Mouse (Mus musculus): ENCODE results near the gene Fcgr1. TPM values are rescaled to one million over a fixed set of nuclear protein-coding genes. Genes with fewer than 3 reads are reported as not detected.

Fcgr1 gene
- total RNA-seq, 2 experiments from 2014 or later: 4.5 to 10.8 TPM

GRCm38 (mm10) chr3:96236834-96237334 is 56.9 kb downstream of the Fcgr1 start:
- ATAC-seq (replicated peaks; ENCODE audit: low FRiP score, poor library complexity, severe bottlenecking): no peak

- no peak for ATAC-seq (replicated peaks; ENCODE audit: low FRiP score, poor library complexity, severe bottlenecking)
Observed at GRCm38 (mm10) chr3:96235836-96236235, 57.9 kb downstream of the Fcgr1 start.

- ATAC-seq (replicated peaks; ENCODE audit: low FRiP score, poor library complexity, severe bottlenecking): no peak
Observed at GRCm38 (mm10) chr3:96234914-96235313, 58.9 kb downstream of the Fcgr1 start.

Other genes starting within 250 kb of the Fcgr1 start
- 2.5 and 14.2 TPM in 2 replicates for gene Vps45, start 235.5 kb downstream of the Fcgr1 start, total RNA-seq (2015; ENCODE audit: low replicate concordance)
- gene Vps45, start 235.5 kb downstream of the Fcgr1 start, total RNA-seq (2017; ENCODE audit: low replicate concordance): 5.1 and 7.1 TPM in 2 replicates
- gene Otud7b, start 189.4 kb downstream of the Fcgr1 start, total RNA-seq (2015; ENCODE audit: low replicate concordance): 1.0 and 2.1 TPM in 2 replicates
- gene Otud7b, start 189.4 kb downstream of the Fcgr1 start, total RNA-seq (2017; ENCODE audit: low replicate concordance): 6.1 and 12.8 TPM in 2 replicates
- not detected in 2 replicates for gene Mtmr11, start 132.0 kb downstream of the Fcgr1 start, total RNA-seq (2015; ENCODE audit: low replicate concordance)
- gene Mtmr11, start 132.0 kb downstream of the Fcgr1 start, total RNA-seq (2017; ENCODE audit: low replicate concordance): 0.34 TPM in 1 of 2 replicates, not detected in the other
- 20.9 and 24.9 TPM in 2 replicates for gene Sf3b4, start 121.6 kb downstream of the Fcgr1 start, total RNA-seq (2015; ENCODE audit: low replicate concordance)
- 3.6 and 3.8 TPM in 2 replicates for gene Sf3b4, start 121.6 kb downstream of the Fcgr1 start, total RNA-seq (2017; ENCODE audit: low replicate concordance)
- not detected in 2 replicates for gene Sv2a, start 112.8 kb downstream of the Fcgr1 start, total RNA-seq (2015; ENCODE audit: low replicate concordance)
- not detected in 2 replicates for gene Sv2a, start 112.8 kb downstream of the Fcgr1 start, total RNA-seq (2017; ENCODE audit: low replicate concordance)
- gene Bola1, start 74.3 kb downstream of the Fcgr1 start, total RNA-seq (2015; ENCODE audit: low replicate concordance): 8.8 TPM in 1 of 2 replicates, not detected in the other
- 3.2 and 5.9 TPM in 2 replicates for gene Bola1, start 74.3 kb downstream of the Fcgr1 start, total RNA-seq (2017; ENCODE audit: low replicate concordance)
- 6.5 TPM in 1 of 2 replicates, not detected in the other for gene Hist2h2ab, start 74.1 kb downstream of the Fcgr1 start, total RNA-seq (2015; ENCODE audit: low replicate concordance)
- 35.6 and 94.8 TPM in 2 replicates for gene Hist2h2ab, start 74.1 kb downstream of the Fcgr1 start, total RNA-seq (2017; ENCODE audit: low replicate concordance)
- gene Hist2h2ac, start 73.1 kb downstream of the Fcgr1 start, total RNA-seq (2015; ENCODE audit: low replicate concordance): 18.3 and 36.8 TPM in 2 replicates
- 1,217 and 1,495 TPM in 2 replicates for gene Hist2h2ac, start 73.1 kb downstream of the Fcgr1 start, total RNA-seq (2017; ENCODE audit: low replicate concordance)
- gene Hist2h2be, start 72.8 kb downstream of the Fcgr1 start, total RNA-seq (2015; ENCODE audit: low replicate concordance): 19.2 and 22.6 TPM in 2 replicates
- gene Hist2h2be, start 72.8 kb downstream of the Fcgr1 start, total RNA-seq (2017; ENCODE audit: low replicate concordance): 19.5 and 32.7 TPM in 2 replicates
- gene Hist2h3c2, start 54.8 kb downstream of the Fcgr1 start, total RNA-seq (2015; ENCODE audit: low replicate concordance): 139 and 198 TPM in 2 replicates
- gene Hist2h3c2, start 54.8 kb downstream of the Fcgr1 start, total RNA-seq (2017; ENCODE audit: low replicate concordance): 86.0 and 97.2 TPM in 2 replicates
- 65.5 and 89.0 TPM in 2 replicates for gene Hist2h2aa2, start 53.7 kb downstream of the Fcgr1 start, total RNA-seq (2015; ENCODE audit: low replicate concordance)
- gene Hist2h2aa2, start 53.7 kb downstream of the Fcgr1 start, total RNA-seq (2017; ENCODE audit: low replicate concordance): 1,562 and 3,181 TPM in 2 replicates
- gene Hist2h2aa1, start 48.5 kb downstream of the Fcgr1 start, total RNA-seq (2015; ENCODE audit: low replicate concordance): not detected in 2 replicates
- gene Hist2h2aa1, start 48.5 kb downstream of the Fcgr1 start, total RNA-seq (2017; ENCODE audit: low replicate concordance): 1,803 and 3,861 TPM in 2 replicates
- gene Hist2h3c1, start 47.3 kb downstream of the Fcgr1 start, total RNA-seq (2015; ENCODE audit: low replicate concordance): 16.7 and 20.9 TPM in 2 replicates
- gene Hist2h3c1, start 47.3 kb downstream of the Fcgr1 start, total RNA-seq (2017; ENCODE audit: low replicate concordance): 15.1 TPM in 1 of 2 replicates, not detected in the other
- gene Hist2h4, start 30.7 kb downstream of the Fcgr1 start, total RNA-seq (2015; ENCODE audit: low replicate concordance): 114 and 128 TPM in 2 replicates
- gene Hist2h4, start 30.7 kb downstream of the Fcgr1 start, total RNA-seq (2017; ENCODE audit: low replicate concordance): 46.8 and 67.0 TPM in 2 replicates
- gene Hist2h3b, start 25.3 kb downstream of the Fcgr1 start, total RNA-seq (2015; ENCODE audit: low replicate concordance): 373 and 489 TPM in 2 replicates
- gene Hist2h3b, start 25.3 kb downstream of the Fcgr1 start, total RNA-seq (2017; ENCODE audit: low replicate concordance): 312 and 340 TPM in 2 replicates
- gene Hist2h2bb, start 24.2 kb downstream of the Fcgr1 start, total RNA-seq (2015; ENCODE audit: low replicate concordance): 715 and 759 TPM in 2 replicates
- gene Hist2h2bb, start 24.2 kb downstream of the Fcgr1 start, total RNA-seq (2017; ENCODE audit: low replicate concordance): 2,995 and 4,039 TPM in 2 replicates
- not detected in 2 replicates for gene BC107364, start 158.3 kb upstream of the Fcgr1 start, total RNA-seq (2015; ENCODE audit: low replicate concordance)
- gene BC107364, start 158.3 kb upstream of the Fcgr1 start, total RNA-seq (2017; ENCODE audit: low replicate concordance): not detected in 2 replicates
- not detected in 2 replicates for gene Hfe2, start 231.2 kb upstream of the Fcgr1 start, total RNA-seq (2015; ENCODE audit: low replicate concordance)
- gene Hfe2, start 231.2 kb upstream of the Fcgr1 start, total RNA-seq (2017; ENCODE audit: low replicate concordance): 0.17 TPM in 1 of 2 replicates, not detected in the other

Measured in erythroblast, adult 5-6 weeks (primary cell).